Mouse (Mus musculus) large intestine, adult 2 months (tissue): ENCODE measurements at regions not wholly inside any gene's neighbourhood (a gene's known extent, or its start where the extent isn't known, plus 50 kb on each side); places are given as distances from the start of the nearest gene placed in this dataset.

Experiments
- DNase-seq: peaks from one replicate; pipeline ENCODE4 v3.0.0-alpha.2; 2012; ENCODE audit warnings: low read depth, low spot score
- WGBS: fragments of 180-500 bp; shearing (Covaris S2); methylation state at CpG from one replicate; pipeline ENCODE4 v1.1.7; 2018; 5-methylcytosine and 5-hydroxymethylcytosine counted together

DNA sequence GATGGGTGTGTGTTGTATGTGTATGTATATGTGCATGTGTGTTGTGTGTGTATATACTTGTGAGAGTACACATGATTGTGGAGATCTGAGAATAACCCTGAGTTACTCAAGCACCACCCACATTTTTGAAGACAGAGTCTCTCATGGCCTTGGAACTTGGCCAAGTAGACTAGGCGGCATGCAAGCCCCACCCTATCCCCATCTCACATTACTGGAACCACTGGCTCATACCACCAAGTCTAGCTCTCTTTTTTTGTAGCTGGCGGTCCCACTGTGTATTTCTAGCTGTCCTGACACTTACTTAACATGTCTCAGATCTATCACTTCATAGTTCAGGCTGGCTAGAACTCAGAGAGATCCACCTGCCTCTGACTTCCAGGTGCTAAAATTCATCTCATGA lies 128.0 kb upstream of the Hs6st1 start:
- WGBS, result 52% methylated on average over 2 of the region's 2 CpGs
- no peak for DNase-seq

DNA sequence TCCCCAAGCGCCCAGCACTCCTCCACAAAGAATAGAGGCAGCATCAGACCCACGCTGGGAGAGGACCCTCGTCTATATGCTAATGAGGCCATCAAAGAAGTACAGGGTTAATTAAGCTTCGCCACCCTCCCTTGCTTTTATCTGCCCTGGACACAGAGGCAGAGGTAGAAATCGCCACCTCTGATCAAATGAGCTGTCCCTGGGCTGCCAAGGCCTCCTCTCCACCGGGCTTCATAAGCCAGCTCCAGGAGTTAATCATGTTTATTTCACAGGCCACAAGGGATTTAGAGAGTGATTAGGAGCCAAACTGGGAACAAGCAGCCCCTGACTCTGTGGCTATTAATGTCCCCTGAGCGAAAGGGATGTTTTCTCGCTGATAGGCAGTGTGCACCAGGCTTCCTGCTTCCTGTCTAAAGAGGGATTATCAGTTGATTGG lies 126.5 kb upstream of the Hs6st1 start:
- DNase-seq, result no peak

DNA sequence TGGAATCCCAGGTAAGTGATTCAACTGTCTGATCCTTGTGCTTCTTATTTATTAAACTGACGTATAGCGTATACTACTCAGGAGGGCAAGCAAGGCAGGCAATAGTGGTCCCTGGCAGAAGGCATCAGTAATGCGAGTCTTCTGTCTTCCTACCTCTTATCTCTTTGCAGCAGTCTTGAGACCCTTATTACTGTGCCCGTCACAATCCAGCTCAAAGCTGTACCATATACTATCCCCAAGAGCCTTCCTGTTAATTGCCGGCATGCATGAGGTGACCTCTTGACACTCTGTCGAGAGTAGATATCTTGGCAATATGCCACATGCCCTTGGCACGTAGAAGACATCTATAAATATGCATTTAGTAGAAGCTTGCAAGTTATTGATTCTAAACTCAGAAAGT lies 126.0 kb upstream of the Hs6st1 start:
- DNase-seq, result no peak
- WGBS, result 63% methylated on average over 7 of the region's 7 CpGs

More for the DNA sequence above, 126.5 kb upstream of the Hs6st1 start:
- 72% methylated on average over 8 of the region's 8 CpGs for WGBS

DNA sequence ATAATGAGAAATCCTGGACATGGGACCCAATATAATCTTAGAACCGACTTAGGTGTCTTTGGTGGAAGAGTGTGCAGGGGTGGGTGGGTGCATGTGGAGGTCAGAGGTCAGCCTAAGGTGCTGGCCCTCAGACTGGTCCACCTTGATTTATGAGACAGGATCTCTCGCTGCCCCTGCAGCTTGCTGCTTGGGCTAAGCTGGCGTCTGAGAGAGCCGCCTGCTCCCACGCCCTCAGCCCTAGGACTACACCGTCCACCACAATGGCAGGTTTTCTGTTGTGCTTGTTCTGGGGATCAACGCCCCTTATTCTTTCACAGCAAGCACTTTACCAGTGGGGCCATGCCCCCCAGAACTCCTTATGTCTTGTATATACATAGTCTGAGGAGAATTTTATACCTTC lies 124.4 kb upstream of the Hs6st1 start:
- WGBS, result 81% methylated on average over 7 of the region's 7 CpGs
- no peak for DNase-seq

DNA sequence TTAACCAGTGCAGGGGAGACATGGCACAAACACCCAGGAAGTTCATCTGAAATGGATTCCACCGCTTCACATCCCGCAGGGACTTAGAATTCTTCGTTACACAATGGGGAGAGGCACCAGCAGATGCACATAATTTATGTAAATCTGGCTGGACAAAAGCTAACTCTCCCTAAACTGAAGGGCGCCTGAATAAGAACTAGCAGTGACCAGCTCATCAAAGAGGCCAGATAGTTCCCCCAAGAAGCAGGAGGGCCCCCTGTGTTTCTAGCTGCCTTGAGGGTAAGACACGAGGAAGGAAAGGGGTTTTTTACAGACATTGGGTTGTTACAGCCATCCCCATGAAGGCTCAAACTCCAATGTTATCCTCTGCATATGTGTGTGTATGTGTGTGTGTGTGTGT lies 123.8 kb upstream of the Hs6st1 start:
- no peak for DNase-seq
- WGBS, result 86% methylated on average over 5 of the region's 5 CpGs

DNA sequence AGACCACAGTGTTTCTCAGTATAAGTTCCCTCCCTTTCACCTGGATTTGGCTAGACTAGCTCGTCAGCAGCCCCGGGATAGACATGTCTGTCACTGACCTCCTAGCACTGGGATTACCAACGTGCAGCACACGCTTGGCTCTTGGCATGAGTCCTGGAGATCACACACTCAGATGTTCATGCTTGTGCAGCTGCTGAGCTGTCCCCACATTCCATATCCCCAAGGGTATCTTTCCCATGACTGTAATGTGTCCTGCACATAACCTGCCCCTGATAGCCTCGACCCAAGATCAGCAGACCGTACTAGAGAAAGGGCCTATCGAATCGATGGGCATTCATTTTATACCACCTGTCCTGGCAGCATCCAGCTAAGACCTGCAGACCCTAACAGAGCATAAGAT lies 123.4 kb upstream of the Hs6st1 start:
- 83% methylated on average over 8 of the region's 8 CpGs for WGBS
- no peak for DNase-seq

DNA sequence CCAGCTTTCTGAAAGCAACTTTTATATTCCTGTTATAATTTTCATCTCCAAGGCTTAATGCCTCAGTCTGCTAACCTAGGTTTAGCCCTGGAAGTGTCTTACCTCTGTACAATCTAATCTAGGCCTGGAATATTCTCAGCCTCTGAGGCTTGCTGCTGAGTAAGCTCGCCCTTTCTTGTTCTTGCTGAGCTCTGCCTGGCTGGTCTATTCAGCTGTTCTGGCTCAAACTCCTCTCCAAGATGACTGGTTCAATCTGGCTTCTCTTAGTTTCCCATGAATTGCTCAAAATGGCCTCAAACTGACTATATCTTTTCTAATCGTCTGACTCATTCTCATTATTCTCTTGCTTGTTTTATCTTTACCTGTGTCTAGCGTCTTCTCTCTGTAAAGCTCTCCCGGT lies 122.6 kb upstream of the Hs6st1 start:
- DNase-seq, result no peak
- 85% methylated on average over 4 of the region's 4 CpGs for WGBS

DNA sequence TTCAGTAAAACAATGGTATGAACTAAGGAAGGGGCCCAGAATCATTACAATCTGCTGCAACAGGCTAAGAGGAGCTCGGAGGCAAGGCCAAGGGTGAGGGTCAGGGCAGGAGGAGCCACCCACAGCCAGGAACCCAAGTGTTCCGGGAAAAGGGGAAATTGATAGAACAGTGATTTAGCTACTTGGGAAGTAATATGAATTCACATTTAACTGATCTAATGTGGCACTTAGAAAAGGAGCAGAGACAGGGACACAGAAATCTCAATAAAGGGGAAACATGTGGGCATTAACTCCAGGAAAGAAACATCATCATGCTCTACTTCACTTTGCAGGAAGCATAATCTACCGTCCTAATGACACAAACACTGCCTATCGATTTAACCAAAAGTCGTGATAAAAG lies 120.1 kb upstream of the Hs6st1 start:
- DNase-seq, result no peak
- WGBS, result 75% methylated on average over 5 of the region's 5 CpGs

DNA sequence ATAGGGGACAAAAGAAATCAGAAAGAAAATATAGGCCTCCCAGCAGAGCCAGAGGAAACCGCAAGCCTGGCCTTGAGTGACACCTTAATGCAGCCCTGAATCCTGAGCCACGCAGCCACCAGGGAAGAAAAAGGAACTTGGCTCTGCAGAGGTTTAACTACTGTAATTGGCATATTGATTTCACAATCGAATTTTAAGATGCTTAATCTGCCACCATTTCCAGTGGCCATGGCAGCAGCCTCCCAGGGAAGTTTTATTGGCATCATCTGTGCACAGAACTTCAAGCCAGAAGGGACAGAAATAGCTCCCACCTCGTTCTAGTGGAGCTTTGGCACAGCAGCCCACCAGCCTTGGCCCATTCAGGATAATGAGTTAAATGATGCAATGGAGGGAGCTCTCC lies 117.1 kb upstream of the Hs6st1 start:
- WGBS, result 52% methylated on average over 4 of the region's 4 CpGs
- DNase-seq, result no peak

DNA sequence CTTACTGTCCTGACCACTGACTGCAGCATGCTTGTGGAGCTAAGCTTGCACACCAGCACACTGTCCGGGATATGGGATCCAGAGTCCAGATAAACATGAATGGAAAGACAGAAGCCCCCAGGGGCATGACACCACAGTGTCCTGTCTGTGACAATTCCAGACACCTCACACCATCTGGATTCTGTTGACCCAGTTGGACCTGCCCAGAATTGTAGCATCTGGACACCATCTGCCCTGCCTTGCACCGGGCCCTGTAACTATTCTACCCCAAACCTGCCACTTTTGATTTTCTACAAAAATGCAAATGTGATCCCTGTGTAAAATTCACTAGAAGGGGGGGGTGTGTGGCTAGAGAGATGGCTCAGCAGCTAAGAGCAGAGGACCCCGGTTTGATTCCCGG lies 114.5 kb upstream of the Hs6st1 start:
- no peak for DNase-seq
- WGBS, result 93% methylated on average over 4 of the region's 4 CpGs

DNA sequence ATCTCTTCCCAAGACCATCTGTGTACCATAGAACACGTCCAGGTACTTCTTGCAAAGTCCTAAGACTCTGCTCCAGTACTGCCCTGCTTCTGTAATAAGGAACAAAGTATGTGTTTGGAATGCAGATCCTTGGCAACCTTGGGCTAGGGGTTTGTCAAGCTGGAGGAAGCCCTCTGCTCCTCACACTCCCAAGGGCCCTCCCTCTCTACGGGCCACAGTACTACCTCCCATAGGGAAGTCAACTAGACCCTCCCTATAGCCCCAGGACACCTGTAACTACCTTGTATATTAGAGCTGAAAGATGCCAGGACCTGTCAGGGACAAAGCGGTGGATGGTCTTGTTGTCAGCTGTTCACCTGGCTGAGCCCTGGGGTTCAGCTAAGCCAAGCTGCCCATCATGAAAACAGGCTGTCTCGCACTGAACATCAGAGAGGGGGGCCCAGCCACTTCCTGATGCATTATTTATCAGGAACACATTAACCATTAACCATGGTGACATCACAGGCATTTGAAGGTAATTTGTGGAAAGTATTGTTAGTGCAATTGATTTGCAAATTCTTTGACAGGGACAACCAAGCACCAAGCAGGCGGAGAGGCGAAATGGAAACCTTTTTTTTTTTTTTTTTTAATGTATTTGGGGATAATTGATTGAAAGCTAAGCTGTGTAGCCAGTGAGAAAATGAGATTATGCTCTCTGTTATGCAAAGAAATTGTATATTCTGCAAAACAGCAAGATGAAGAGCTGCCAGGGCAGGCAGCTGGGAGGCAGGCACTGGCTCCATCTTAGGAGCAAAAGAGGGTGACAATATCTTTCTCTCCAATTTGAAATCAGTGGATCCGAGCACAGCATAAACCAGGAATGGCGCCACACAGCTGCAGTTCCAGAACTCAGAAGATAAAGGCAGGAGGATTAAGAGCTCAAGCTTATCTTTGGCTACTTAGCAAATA lies 110.5 kb upstream of the Hs6st1 start:
- 83% methylated on average over 8 of the region's 8 CpGs for WGBS
- no peak for DNase-seq

DNA sequence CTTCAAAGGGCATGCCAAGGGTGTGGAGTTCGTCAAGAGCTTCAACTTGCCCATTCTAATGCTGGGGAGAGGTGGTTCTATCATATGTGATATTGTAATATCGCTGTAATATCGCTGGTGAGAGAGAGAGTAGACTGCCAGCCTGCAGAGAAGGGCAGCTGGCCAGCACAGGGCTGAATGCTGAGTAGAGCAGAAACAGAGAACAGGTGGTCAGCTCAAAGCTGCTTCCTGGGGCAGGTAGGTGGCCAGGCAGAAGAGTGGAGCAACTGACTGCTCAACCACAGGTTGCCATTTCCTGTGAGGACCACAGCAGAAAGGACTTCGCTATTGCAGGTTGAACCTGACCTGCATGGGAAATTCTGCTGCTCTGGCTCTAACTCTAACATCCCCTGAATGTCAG lies 108.5 kb upstream of the Hs6st1 start:
- DNase-seq, result no peak
- 88% methylated on average over 4 of the region's 4 CpGs for WGBS

DNA sequence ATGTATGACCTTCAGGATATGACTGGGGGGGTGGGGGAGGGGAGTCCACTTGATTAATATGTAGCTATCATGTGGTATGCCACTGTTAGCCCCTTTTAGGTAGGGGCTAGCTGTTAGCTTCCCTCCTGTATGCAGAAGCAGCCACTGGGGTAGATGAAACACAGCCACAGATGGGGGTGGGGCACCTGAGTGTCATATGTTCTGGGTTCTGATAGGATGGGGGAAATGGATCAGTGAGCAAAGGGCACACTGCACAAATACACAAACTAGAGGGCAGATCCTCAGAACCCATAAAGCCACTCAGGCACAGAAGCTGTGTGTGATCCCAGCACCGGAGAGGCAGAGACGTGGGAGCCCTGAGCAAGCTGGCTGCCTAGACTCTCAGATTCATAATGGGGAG lies 107.4 kb upstream of the Hs6st1 start:
- WGBS, result 94% methylated on average over 2 of the region's 2 CpGs
- no peak for DNase-seq

DNA sequence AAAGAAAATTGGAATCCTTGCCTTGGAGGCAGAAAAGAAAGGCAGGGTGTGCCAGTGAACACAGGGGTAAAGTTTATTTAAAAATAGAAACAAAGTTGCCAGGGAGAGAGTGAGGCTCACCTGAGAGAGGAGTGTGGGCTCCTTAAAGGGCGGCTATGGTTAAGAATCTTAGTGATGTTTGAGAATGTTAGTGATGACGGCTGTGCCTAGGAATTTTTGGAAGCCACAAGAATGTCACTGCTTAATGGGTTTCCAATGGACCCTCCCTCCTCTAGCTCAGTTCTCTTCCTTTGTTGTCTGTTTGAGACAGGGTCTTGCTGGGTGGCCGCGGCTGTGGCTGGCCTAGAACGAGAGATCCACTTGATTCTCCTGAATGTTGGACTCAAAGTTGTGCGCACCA lies 106.3 kb upstream of the Hs6st1 start:
- 76% methylated on average over 6 of the region's 6 CpGs for WGBS
- DNase-seq, result no peak

DNA sequence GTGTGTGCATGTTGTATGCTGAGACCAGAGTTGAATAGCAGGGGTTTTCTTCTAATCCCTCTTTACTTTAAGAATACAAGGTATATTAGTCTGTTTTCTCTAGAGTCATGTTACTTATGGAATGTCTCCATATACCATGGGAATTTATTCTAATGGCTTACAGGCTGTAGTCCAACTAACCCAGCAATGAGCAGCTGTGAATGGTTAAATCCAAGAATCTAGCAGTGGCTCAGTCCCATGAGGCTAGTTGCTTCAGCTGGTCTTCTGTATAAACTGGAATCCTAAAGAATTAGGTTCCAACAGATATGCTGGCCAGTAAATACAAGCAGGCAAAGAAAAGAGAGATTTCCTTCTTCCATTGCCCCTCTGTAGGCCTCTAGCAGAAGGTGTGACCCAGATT lies 99.7 kb upstream of the Hs6st1 start:
- DNase-seq, result no peak

DNA sequence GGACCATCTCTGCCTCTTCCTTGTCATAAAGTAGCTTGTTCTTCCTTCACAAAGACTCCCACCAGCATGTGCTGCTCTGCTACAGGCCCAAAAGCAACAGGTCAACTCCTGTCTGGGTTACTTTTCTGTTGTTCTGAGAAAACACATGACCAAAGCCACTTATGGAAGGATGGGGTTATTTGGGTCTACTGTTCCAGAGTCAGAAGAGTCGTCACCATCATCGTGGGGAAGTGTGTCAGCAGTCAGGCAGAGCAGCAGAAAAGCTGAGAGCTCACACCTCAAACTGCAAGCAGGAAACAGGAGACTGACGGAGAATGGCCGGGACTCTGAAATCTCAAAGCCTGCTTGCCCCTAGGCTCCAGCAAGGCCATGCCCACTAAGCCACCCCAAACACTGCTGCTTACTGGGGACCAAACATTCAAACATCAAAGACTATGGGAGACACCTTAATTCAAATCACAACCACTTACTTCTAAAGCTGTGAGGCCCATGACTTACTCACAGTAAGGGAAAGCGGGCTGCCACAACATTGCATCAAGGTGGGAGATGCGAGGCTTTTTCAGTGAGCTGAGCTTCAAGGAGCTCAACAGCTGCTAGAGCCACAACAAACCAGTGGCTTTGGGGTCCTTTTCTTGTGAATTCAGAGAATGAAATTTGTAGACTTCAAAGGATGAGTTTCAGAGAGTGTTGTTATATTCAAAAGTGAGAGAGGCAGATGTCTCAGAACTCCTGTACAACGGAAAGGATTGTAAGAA lies 96.6 kb upstream of the Hs6st1 start:
- 86% methylated on average over 7 of the region's 7 CpGs for WGBS
- DNase-seq, result no peak

DNA sequence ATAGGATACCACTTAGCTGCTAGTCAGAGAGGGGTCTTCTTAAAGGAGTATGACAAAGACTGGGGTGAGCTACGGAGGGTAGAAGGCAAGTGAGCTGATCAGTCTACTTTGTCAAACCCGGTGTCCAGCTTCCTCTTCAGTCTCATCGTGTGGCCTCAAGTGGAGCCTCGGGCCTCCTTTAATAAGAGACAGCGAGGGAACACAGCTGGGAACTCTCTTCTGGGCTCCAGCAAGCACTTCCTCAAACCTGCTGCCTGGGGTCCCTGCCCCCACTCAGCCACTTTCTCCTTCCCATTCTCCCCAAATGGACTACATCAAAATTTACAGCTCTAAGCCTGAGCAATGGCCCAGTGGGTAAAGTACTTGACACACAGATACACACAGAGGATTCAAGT lies 96.0 kb upstream of the Hs6st1 start:
- no peak for DNase-seq
- WGBS, result 60% methylated on average over 5 of the region's 5 CpGs

DNA sequence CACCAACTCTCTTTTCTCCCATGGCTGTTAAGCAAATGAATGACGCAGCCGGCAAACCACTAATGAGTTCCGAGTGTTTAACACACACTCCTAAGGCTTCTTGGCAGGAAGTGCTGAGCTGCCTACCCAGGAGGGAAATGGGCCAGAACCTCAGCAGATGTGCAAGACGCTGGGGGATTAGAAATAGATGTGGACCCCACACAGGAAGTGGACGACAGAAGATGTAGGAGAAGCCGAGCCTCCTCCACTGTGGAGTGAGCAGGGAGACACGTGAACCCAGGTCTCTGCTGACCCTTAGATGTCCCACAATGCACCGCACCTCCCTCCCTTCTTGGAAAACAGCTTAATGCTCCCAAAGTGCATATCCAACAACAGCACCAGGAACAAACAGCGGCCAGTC lies 94.8 kb upstream of the Hs6st1 start:
- WGBS, result 58% methylated on average over 9 of the region's 9 CpGs
- no peak for DNase-seq

DNA sequence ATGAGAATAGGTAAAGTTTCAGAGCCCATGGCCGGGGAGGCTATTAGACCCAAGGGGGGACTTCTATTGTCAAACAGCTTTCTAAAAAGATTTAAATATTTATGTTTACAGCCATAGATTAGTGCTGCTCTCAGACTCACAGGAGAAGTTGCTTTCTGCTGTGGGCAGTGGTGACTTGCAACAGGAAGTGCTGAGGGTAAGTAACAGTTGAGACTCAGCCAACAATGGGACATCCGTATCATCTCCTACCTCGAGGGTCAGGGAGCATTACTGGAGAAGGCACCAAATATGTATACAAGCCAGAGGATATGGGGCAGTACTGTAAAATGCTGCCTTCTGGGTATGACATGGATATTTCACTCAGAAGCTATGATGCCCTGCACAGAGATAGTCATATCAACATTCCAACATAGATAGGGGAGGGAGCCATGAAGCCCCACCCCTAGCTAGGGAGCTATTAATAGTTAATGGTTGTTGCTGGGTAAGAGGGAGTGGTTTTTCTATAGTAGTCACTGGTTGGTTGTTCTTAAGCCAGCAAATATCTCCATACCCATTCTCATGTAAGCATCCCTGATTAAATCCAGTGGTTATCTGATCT lies 92.5 kb upstream of the Hs6st1 start:
- DNase-seq, result no peak
- WGBS, result 70% methylated on average over 3 of the region's 3 CpGs

DNA sequence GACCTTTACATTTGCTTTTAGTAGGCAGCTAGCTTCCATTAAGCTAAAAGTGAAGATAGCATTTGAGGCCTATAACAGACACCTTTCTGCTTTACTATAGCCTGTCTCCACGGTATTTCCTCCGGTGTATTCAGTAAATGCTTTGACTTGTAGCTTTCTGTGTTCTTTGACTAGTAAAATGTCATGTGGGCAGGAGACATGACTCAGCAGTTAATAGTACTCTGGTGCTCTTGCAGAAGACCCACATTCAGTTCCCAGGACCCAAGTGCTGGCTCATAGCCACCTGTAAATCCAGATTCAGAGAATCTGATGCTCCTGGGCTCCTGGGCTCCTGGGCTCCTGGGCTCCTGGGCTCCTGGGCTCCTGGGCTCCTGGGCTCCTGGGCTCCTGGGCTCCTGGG lies 91.7 kb upstream of the Hs6st1 start:
- DNase-seq, result no peak

DNA sequence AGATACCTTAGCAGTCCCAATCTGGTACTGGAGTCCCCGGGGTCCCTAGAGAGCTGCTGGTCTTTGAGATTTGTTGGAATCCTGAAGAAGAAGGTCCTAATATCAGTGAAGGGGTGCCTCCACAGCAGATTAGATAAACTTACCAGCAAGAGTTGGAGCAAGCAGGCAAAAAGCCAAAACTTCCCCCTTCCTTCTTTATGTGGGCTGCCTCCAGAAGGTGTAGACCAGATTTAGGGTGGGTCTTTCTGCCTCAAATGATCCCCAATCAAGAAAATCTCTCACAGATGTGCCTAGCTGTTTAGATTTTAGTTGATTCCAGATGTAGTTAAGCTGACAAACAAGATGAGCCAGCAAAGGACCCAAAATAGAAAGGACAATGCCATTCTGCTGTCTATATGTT lies 90.1 kb upstream of the Hs6st1 start:
- 77% methylated on average over 1 of the region's 1 CpGs for WGBS
- DNase-seq, result no peak

More for the DNA sequence above, 91.7 kb upstream of the Hs6st1 start:
- 70% methylated on average over 2 of the region's 2 CpGs for WGBS
